In genomic region chr6:136345641-136346040, GRCm38 (mm10) we compare ENCODE assay signal across 42 mouse cellular contexts. TPM values are rescaled to one million over a fixed set of nuclear protein-coding genes. Genes with fewer than 3 reads are reported as not detected.
"Had no signal": no experiment of that assay in that cellular context is flagged by ENCODE, and none has a peak within 500 bp of the region (broad histone marks: within the 10 kb centered on the region; RNA-seq: fewer than 3 reads in every experiment).

No protein-coding gene starts in this region.

- H3K9ac ChIP-seq: heart, embryonic 12.5 days; hindbrain, embryonic 12.5 days; hindbrain, embryonic 15.5 days; kidney, embryonic 15.5 days; limb, embryonic 13.5 days; limb, embryonic 15.5 days; liver, embryonic 12.5 days; liver, embryonic 14.5 days had no signal

- H3K27me3 ChIP-seq: heart, embryonic 12.5 days; hindbrain, embryonic 12.5 days; hindbrain, embryonic 15.5 days; kidney, embryonic 15.5 days; limb, embryonic 13.5 days; liver, embryonic 12.5 days had no signal

- H3K4me3 ChIP-seq: heart, embryonic 12.5 days; hindbrain, embryonic 12.5 days; hindbrain, embryonic 15.5 days; kidney, embryonic 15.5 days; limb, embryonic 13.5 days; limb, embryonic 15.5 days; liver, embryonic 12.5 days had no signal

- DNase-seq: gastrocnemius, postnatal 14 days; gastrocnemius, postnatal 36 days; heart, adult 18-20 months; heart, postnatal 14 days; heart, postnatal 36 days; kidney, adult 11 months; kidney, adult 2 months; kidney, adult 9 months; kidney, postnatal 14 days; kidney, postnatal 36 days; layer of hippocampus, adult 9-11 months; layer of hippocampus, postnatal 36 days; left cerebral cortex, postnatal 4 days had no signal

- H3K9me3 ChIP-seq: heart, embryonic 12.5 days; hindbrain, embryonic 12.5 days; hindbrain, embryonic 15.5 days; kidney, embryonic 15.5 days; limb, embryonic 13.5 days; limb, embryonic 15.5 days; liver, embryonic 12.5 days had no signal

- H3K27ac ChIP-seq: hindbrain, embryonic 12.5 days; hindbrain, embryonic 15.5 days; hindbrain, postnatal 0 days; kidney, embryonic 15.5 days; kidney, postnatal 0 days; limb, embryonic 13.5 days; limb, embryonic 15.5 days; liver, embryonic 12.5 days; liver, embryonic 14.5 days had no signal

- H3K4me2 ChIP-seq: heart, embryonic 12.5 days; hindbrain, embryonic 12.5 days; hindbrain, embryonic 15.5 days; kidney, embryonic 15.5 days; limb, embryonic 13.5 days; limb, embryonic 15.5 days; liver, embryonic 12.5 days had no signal

- H3K36me3 ChIP-seq: heart, embryonic 12.5 days; hindbrain, embryonic 12.5 days; hindbrain, embryonic 15.5 days; kidney, embryonic 15.5 days; limb, embryonic 13.5 days; limb, embryonic 15.5 days; liver, embryonic 12.5 days had no signal

- ATAC-seq: hindbrain, postnatal 0 days; intestine, embryonic 16.5 days; liver, embryonic 12.5 days had no signal

- H3K4me1 ChIP-seq: heart, embryonic 12.5 days; hindbrain, embryonic 15.5 days; limb, embryonic 15.5 days; liver, embryonic 12.5 days had no signal

RNA-seq across cellular contexts. Expression of gene Gm8994, which starts 18.3 kb away (rescaled TPM):
- total RNA-seq: gastrocnemius, adult 18-20 months; gastrocnemius, adult 8-10 months; gastrocnemius, postnatal 14 days; gastrocnemius, postnatal 36 days; heart, adult 18-20 months; heart, adult 8-10 months; heart, postnatal 14 days; heart, postnatal 36 days; hematopoietic stem cell, adult 5-6 weeks; hindbrain, postnatal 0 days; layer of hippocampus, adult 18-20 months; layer of hippocampus, adult 8-10 months; layer of hippocampus, postnatal 14 days; layer of hippocampus, postnatal 36 days; left cerebral cortex, adult 18-20 months; left cerebral cortex, adult 8-10 months; left cerebral cortex, postnatal 10 days; left cerebral cortex, postnatal 25 days; left cerebral cortex, postnatal 4 days; liver, adult 2 months had no signal
- polyA plus RNA-seq: gonadal fat pad, adult 2 months; heart, embryonic 12.5 days; heart, embryonic 14.5 days; heart, embryonic 16.5 days; hindbrain, embryonic 12.5 days; hindbrain, embryonic 15.5 days; hindbrain, postnatal 0 days; intestine, embryonic 14.5 days; intestine, embryonic 16.5 days; kidney, adult 2 months; kidney, embryonic 15.5 days; kidney, postnatal 0 days; large intestine, adult 2 months; limb, embryonic 11.5 days; limb, embryonic 15.5 days; liver, adult 2 months; liver, embryonic 12.5 days had no signal
